In the genomic region with DNA sequence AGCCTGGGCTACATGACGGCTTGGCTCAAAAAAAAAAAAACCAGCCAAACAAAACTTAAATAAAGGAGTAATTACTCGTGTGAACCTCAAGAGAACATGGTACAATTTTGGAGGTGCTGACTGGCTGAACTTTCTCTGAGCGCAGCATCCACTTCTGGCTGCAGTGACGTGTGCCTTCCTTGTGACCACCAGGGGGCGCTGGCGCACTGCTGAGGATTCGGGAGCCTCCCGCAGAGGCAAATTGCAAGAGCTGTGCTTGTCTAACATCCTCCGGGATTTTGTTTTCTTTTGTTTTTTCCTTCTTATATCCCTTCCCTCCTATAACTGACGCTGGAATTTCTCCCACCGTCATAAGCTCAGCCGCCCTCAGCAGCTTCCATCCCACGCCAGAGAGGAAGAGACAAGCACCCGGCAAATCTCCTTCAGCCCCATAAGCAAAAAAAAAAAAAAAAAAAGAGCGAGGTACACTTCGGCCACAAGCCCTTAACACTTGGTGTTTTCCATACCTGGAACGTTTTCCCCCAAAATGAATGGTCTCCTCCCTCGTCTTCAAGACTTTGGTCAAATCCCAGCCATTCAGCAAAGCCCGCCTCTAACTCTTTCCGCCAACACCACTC, we compare ENCODE assay signal across 8 mouse cellular contexts. TPM values are rescaled to one million over a fixed set of nuclear protein-coding genes. Genes with fewer than 3 reads are reported as not detected.
DNase-seq lines count a peak whose midpoint lies in the region; ATAC-seq and TF ChIP-seq lines count a peak whose summit lies in the region.

No protein-coding gene starts in this region.

- no peaks in the 10 kb centered on the region for H3K9me3 ChIP-seq in MEL (replicated peaks; ENCODE audit: insufficient read depth, low read length)
- peaks cover 3% of the 10 kb centered on the region; the same call in 1 of the 2 replicates for H3K9me3 ChIP-seq in hindbrain, embryonic 10.5 days

- H3K79me2 ChIP-seq in MEL (ENCODE audit: control insufficient read depth, insufficient read depth, low read length, poor library complexity): no peaks in the 10 kb centered on the region

- H3K36me3 ChIP-seq in MEL (ENCODE audit: control insufficient read depth in 1 of 2, insufficient read depth in 2 of 2, low read length in 2 of 2): no peaks in the 10 kb centered on the region
- H3K36me3 ChIP-seq in hindbrain, embryonic 10.5 days: peaks cover 6% of the 10 kb centered on the region

- no peak for TF ChIP-seq EP300 in MEL (IDR thresholded peaks at IDR 0.05; ENCODE audit: low read depth in 1 of 2, low read length in 2 of 2)

- no peak overlapping the region for H3K27ac ChIP-seq in MEL (ENCODE audit: control insufficient read depth, low read depth, low read length)
- no peak overlapping the region for H3K27ac ChIP-seq in hindbrain, embryonic 10.5 days

- peak; percentile 88 to 97 (median 90) for TF ChIP-seq CTCF in MEL (IDR thresholded peaks at IDR 0.05 in 2 of 3, conservative IDR thresholded peaks at IDR 0.05 in 1 of 3; ENCODE audit: control insufficient read depth in 1 of 3, insufficient read depth in 1 of 3, low read depth in 2 of 3, low read length in 3 of 3, poor library complexity in 1 of 3, severe bottlenecking in 1 of 3)

- no peak overlapping the region for H3K4me3 ChIP-seq in MEL (ENCODE audit: control insufficient read depth in 1 of 2, insufficient read depth in 1 of 2, low read depth in 2 of 2, low read length in 2 of 2)
- peak overlapping the region; percentile 42 for H3K4me3 ChIP-seq in hindbrain, embryonic 10.5 days

- peak; percentile 81 for DNase-seq in MEL (ENCODE audit: low read depth, low spot score)
- peak; percentile 80 for DNase-seq in cerebellum, adult 8-10 months
- DNase-seq in hindbrain, embryonic 10.5 days (ENCODE audit: low spot score): peak; percentile 86
- peak; percentile 69 for DNase-seq in layer of hippocampus, adult 9-11 months
- peak; percentile 89 for DNase-seq in lung, postnatal 10 days
- peak; percentile 84 for DNase-seq in ovary, postnatal 36 days (ENCODE audit: low spot score)
- peak; percentile 73 for DNase-seq in thymus, postnatal 25 days

- H3K27me3 ChIP-seq in MEL (ENCODE audit: control insufficient read depth in 1 of 2, insufficient read depth in 2 of 2, low read length in 2 of 2): no peaks in the 10 kb centered on the region; a peak in 1 of 4 replicates
- H3K27me3 ChIP-seq in hindbrain, embryonic 10.5 days (ENCODE audit: insufficient read depth, poor library complexity, severe bottlenecking): peaks cover 20% of the 10 kb centered on the region

- peak; percentile 88 for TF ChIP-seq RAD21 in MEL (IDR thresholded peaks at IDR 0.05; ENCODE audit: low read depth, low read length)

- no peaks in the 10 kb centered on the region for H3K4me1 ChIP-seq in MEL (ENCODE audit: control insufficient read depth in 1 of 2, insufficient read depth in 2 of 2, low read length in 2 of 2)
- 0 out of 2 replicates have a peak, but pooled peaks cover 3% of the 10 kb centered on the region for H3K4me1 ChIP-seq in hindbrain, embryonic 10.5 days (replicated peaks)

- WGBS in hindbrain, embryonic 10.5 days: 13% methylated on average over 20 of the region's 20 CpGs

- ATAC-seq in frontal cortex, adult (ENCODE audit: low TSS enrichment): peak; percentile 97

- no peak for TF ChIP-seq POLR2A in MEL (IDR thresholded peaks at IDR 0.05; ENCODE audit: control insufficient read depth in 1 of 2, insufficient read depth in 1 of 2, low read depth in 1 of 2, low read length in 2 of 2, poor library complexity in 1 of 2)

- H3K9ac ChIP-seq in MEL (ENCODE audit: control insufficient read depth, low read depth, low read length, poor library complexity, severe bottlenecking): no peak overlapping the region

TF ChIP-seq in MEL, 35 proteins besides CTCF, POLR2A, EP300 and RAD21:
- TF ChIP-seq SIN3A (IDR thresholded peaks at IDR 0.05; ENCODE audit: low read length): no peak
- TF ChIP-seq ZC3H11A (IDR thresholded peaks at IDR 0.05; ENCODE audit: low read depth, low read length): peak; percentile 68
- peak; percentile 82 for TF ChIP-seq SMC3 (IDR thresholded peaks at IDR 0.05; ENCODE audit: low read depth, low read length)
- peak; percentile 68 for TF ChIP-seq ZNF384 (IDR thresholded peaks at IDR 0.05; ENCODE audit: low read depth, low read length)

RNA-seq across cellular contexts. Expression of a gene that starts 17.9 kb away (rescaled TPM):
- 2.5 and 2.6 TPM in 2 replicates for total RNA-seq in MEL (2012; rRNA removed)
- 1 to 10 TPM in 1 of 2 experiments, not detected in 1; 3.9 TPM for polyA plus RNA-seq in MEL (2012; ENCODE audit: insufficient read depth in 1 of 2, insufficient read length in 2 of 2, low read depth in 1 of 2, low replicate concordance in 2 of 2, missing spikeins in 1 of 2)
- polyA plus RNA-seq in hindbrain, embryonic 10.5 days (2016; fragmentation: Nextera tagmentation; extraction: Ambion mirVana): 24.1 and 26.1 TPM in 2 replicates
